Mouse (Mus musculus) liver, embryonic 11.5 days (tissue): ENCODE measurements around the gene Ptch2. TPM values are rescaled to one million over a fixed set of nuclear protein-coding genes. Genes with fewer than 3 reads are reported as not detected.
A peak's percentile ranks its signal among the peaks of the same experiment; 100 is the strongest.

ENCODE experiments used
- ATAC-seq: fragments of 200-750 bp; cut with Nextera tagmentation; replicated peaks from 2 replicates; pipeline ENCODE4 v1.8.0; 2017; ENCODE audit warnings: moderate number of reproducible peaks, mild to moderate bottlenecking, moderate TSS enrichment, moderate library complexity; ENCODE audit not compliant: low FRiP score
- DNase-seq: peaks from one replicate; pipeline ENCODE4 v3.0.0-alpha.2; 2017; ENCODE audit warnings: low spot score
- H3K27ac ChIP-seq: fragments of 300-500 bp; sonication (generic); 2 replicates; pipeline ENCODE4 v1.5.1; 2014; ENCODE audit warnings: mild to moderate bottlenecking, low read depth, low read length, control low read depth
- H3K27me3 ChIP-seq: fragments of 300-500 bp; sonication (generic); replicated peaks from 2 replicates; pipeline ENCODE4 v1.6.1; 2014; ENCODE audit warnings: low read length, mixed read lengths; ENCODE audit not compliant: control insufficient read depth, insufficient read depth
- H3K36me3 ChIP-seq: fragments of 300-500 bp; sonication (generic); 2 replicates; pipeline ENCODE4 v1.6.1; 2014; ENCODE audit warnings: mild to moderate bottlenecking, low read length, moderate library complexity, mixed read lengths; ENCODE audit not compliant: control insufficient read depth, insufficient read depth
- H3K4me1 ChIP-seq: fragments of 300-500 bp; sonication (generic); replicated peaks from 2 replicates; pipeline ENCODE4 v1.6.1; 2014; ENCODE audit warnings: low read length, mixed read lengths; ENCODE audit not compliant: control insufficient read depth, insufficient read depth
- H3K4me2 ChIP-seq: fragments of 300-500 bp; sonication (generic); 2 replicates; pipeline ENCODE4 v1.6.1; 2014; ENCODE audit warnings: mild to moderate bottlenecking, control low read depth, moderate library complexity
- H3K4me3 ChIP-seq: fragments of 300-500 bp; sonication (generic); 2 replicates; pipeline ENCODE4 v1.5.1; 2014; ENCODE audit warnings: low read depth, low read length, control low read depth
- H3K9ac ChIP-seq: fragments of 300-500 bp; sonication (generic); 2 replicates; pipeline ENCODE4 v1.6.1; 2014; ENCODE audit warnings: low read depth, low read length, control low read depth
- H3K9me3 ChIP-seq: fragments of 300-500 bp; sonication (generic); 2 replicates; pipeline ENCODE4 v1.6.1; 2016; ENCODE audit warnings: low read length, inconsistent platforms, mixed read lengths; ENCODE audit not compliant: control insufficient read depth
- WGBS: fragments of 180-500 bp; shearing (Covaris S2); extraction: QIAGEN DNeasy Blood & Tissue Kit; methylation state at CpG from one replicate; pipeline ENCODE4 v1.1.7; 2014; 5-methylcytosine and 5-hydroxymethylcytosine counted together
- polyA plus RNA-seq: library from polyadenylated mRNA; unstranded; fragments of >200 nt; fragmentation: Nextera tagmentation; extraction: Ambion mirVana; gene quantifications from 2 replicates; pipeline ENCODE4 v1.2.1, GENCODE M21; 2014

Ptch2 gene
- polyA plus RNA-seq, 1 experiment from 2014 or later = 1.8 TPM

DNA sequence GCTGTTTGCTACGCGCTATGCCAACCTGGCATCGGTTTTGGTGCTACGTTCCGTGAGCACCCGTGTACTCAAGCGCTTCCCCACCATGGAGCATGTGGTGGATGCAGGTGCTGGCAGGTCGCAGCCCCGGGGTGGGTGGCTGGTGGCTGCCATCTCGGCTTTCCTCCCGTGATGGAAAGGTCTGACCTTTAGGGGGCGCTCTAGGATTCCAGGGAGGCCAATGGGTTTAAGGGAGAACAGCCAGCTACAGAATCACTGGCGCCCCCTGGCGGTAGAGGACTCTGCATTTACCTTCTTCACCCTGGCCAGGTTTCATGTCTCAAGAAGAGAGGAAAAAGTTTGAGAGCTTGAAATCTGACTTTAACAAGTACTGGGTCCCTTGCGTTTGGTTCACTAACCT lies 50.3 kb downstream of the Ptch2 start:
- ATAC-seq (peak; percentile 42; the same call in 1 of the 2 replicates), DNase-seq (peak; percentile 79)
- Histone ChIP-seq H3K9ac (no peak overlapping the region), H3K27me3 (no peaks in the 10 kb centered on the region), H3K4me1 (no peaks in the 10 kb centered on the region), H3K4me2 (no peak overlapping the region), H3K9me3 (no peaks in the 10 kb centered on the region), H3K4me3 (no peak overlapping the region), H3K27ac (no peak overlapping the region), H3K36me3 (peaks cover 13% of the 10 kb centered on the region)
- WGBS = 32% methylated on average over 15 of the region's 15 CpGs

DNA sequence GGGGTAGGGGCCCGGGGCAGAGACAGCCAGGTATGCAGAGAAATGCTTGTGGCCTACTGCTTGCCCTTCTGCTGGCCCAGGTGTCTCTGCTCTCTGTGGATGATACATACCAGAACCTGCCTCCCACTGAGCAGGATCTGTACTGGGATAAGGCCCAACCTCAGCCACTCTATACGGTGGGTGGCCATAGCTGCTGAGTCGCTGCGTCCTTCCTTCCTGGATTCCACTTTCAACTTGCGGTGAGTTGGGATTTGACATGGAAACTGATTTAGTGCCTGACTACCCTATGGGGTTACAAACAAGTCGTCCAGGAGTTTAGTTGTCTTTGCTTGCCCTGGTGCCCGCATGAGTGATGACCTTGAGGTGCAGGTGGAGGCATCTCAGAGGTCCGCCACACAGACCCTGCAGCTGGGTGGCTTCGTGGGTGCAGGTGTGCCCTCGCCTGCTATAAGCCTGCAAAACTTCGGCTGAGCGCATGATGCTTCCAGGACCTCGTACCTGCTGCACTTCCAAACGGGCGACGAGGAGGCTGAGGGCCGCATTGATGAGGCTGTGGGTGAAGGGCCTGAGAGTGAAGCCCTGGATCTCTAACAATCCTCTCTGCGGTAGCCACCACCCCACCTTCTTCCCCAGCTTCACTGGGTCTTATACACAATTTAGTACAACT lies 52.3 kb downstream of the Ptch2 start:
- H3K9me3 ChIP-seq = no peaks in the 10 kb centered on the region
- WGBS = 80% methylated on average over 18 of the region's 18 CpGs
- H3K4me1 ChIP-seq = peaks cover 8% of the 10 kb centered on the region
- no peak overlapping the region for H3K4me2 ChIP-seq
- DNase-seq (no peak), ATAC-seq (no peak)
- no peak overlapping the region for H3K4me3 ChIP-seq
- no peak overlapping the region for H3K9ac ChIP-seq
- H3K36me3 ChIP-seq = peaks cover 30% of the 10 kb centered on the region
- H3K27me3 ChIP-seq = no peaks in the 10 kb centered on the region
- peak overlapping the region; percentile 32 for H3K27ac ChIP-seq

DNA sequence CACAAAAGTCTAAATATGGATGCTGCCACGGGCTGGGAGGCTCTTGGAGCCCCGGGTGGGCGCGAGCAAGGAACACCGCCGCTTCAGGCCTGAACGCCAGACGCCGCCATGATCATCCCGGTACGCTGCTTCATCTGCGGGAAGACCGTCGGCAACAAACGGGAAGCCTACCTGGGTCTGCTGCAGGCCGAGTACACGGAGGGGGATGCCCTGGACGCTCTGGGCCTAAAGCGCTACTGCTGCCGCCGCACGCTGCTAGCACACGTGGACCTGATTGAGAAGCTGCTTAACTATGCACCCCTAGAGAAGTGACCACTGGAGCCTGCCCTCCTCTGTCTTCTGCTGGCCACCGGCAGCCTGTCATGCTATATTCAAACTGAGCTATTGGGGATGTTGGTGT lies 52.9 kb downstream of the Ptch2 start:
- ATAC-seq = 0 out of 2 replicates have a peak, but pooled peaks have one; percentile 13

DNA sequence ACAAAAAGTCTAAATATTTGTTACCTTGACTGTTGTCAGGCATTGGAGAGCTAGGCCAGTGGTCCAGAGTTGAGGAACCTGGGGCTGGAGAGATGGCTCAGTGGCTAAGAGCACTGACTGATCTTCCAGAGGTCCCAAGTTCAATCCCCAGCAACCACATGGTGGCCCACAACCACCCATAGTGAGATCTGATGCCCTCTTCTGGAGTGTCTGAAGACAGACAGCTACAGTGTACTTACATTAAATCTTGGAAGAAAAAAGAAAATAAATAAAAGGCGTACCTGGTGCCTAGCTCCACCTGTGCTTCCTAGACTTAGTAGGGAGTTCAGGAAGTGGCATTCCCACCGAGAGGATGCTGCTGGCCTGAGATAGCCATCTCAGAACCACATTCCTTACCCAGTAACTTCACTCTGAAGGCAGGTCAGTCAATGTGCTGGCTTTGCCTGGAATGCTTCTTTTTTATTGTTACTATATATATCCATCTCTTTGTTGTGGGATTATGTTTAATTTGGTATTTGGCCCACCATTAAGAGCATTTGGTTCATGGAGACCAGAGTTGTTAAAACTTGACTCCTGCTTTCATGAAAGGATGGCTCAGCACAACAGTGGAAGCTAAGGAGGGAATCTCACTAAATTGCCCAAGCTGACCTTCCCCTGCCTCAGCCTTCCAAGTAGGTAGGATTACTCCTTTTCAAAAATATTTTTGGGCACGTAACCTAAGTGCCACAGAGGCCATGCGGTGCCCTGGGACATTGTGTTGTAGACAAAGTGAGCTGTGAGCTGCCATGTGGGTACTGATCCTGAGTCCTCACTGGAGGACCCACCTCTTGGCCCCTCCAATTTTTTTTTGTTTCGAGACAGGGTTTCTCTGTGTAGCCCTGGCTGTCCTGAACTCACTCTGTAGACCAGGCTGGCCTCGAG lies 53.7 kb downstream of the Ptch2 start:
- Histone ChIP-seq H3K4me2 (no peak overlapping the region), H3K4me1 (peaks cover 22% of the 10 kb centered on the region), H3K36me3 (peaks cover 44% of the 10 kb centered on the region), H3K27ac (0 out of 2 replicates have a peak overlapping the region, but pooled peaks have one; percentile 1), H3K9me3 (no peaks in the 10 kb centered on the region), H3K4me3 (no peak overlapping the region), H3K9ac (no peak overlapping the region), H3K27me3 (no peaks in the 10 kb centered on the region)
- no peak for DNase-seq
- 0 out of 2 replicates have a peak, but pooled peaks have one; percentile 8 for ATAC-seq
- WGBS = 59% methylated on average over 6 of the region's 6 CpGs

More for the DNA sequence above, 52.9 kb downstream of the Ptch2 start:
- H3K27ac ChIP-seq = peak overlapping the region; percentile 1; the same call in 1 of the 2 replicates
- no peak overlapping the region for H3K4me2 ChIP-seq
- H3K4me3 ChIP-seq = no peak overlapping the region
- no peaks in the 10 kb centered on the region for H3K27me3 ChIP-seq
- H3K9me3 ChIP-seq = no peaks in the 10 kb centered on the region
- H3K9ac ChIP-seq = no peak overlapping the region
- H3K36me3 ChIP-seq = peaks cover 36% of the 10 kb centered on the region
- H3K4me1 ChIP-seq = peaks cover 14% of the 10 kb centered on the region
- 70% methylated on average over 24 of the region's 24 CpGs for WGBS
- peak; percentile 54 for DNase-seq

DNA sequence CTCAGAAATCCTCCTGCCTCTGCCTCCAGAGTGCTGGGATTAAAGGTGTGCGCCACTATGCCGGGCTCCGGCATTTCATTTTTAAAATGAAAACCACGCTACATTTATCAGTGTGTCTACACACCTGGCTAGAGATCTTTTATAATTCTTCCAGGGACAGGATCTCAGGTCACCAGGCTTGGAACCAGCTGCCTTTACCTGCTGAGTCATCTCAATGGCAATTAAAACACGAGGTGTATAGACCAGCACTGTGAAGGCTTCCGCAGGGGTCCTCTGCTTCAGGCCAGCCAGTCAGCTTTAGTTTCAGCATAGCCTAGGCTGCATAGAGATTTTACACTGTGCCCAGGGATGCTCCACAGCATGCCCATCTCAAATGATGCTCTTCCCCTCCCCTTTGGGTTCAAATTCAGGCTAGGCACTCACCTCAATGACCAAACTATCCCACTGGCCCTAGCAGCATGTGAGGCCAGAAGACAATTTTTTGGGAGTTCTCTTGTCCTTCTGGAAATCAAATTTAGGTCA lies 54.4 kb downstream of the Ptch2 start:
- H3K9me3 ChIP-seq = no peaks in the 10 kb centered on the region
- H3K4me1 ChIP-seq = peaks cover 22% of the 10 kb centered on the region
- no peaks in the 10 kb centered on the region for H3K27me3 ChIP-seq
- H3K9ac ChIP-seq = no peak overlapping the region
- no peak overlapping the region for H3K27ac ChIP-seq
- H3K4me2 ChIP-seq = no peak overlapping the region
- ATAC-seq = 0 out of 2 replicates have a peak, but pooled peaks have one; percentile 21
- H3K4me3 ChIP-seq = no peak overlapping the region
- 82% methylated on average over 6 of the region's 6 CpGs for WGBS
- DNase-seq = no peak
- peaks cover 47% of the 10 kb centered on the region for H3K36me3 ChIP-seq

DNA sequence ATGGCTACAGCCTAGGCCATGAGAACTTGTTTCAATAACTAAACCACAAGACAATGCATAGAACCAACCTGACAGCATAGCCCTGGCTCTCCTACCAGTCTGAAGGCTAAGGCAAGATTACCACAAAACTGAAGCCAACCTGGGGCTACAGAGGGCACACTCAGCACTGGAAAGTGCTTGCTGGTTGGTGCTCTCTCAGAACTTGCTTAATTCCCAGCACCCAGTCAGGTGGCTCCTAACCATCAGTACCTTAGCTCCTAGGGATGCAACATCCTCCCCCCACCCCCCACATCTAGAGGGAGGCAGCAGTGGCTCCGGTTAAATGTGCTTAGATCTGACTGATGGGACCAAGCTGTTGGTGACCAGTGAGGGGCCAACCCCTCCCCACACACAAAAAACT lies 55.5 kb downstream of the Ptch2 start:
- H3K36me3 ChIP-seq = peaks cover 49% of the 10 kb centered on the region
- no peak overlapping the region for H3K4me3 ChIP-seq
- H3K4me2 ChIP-seq = no peak overlapping the region
- no peaks in the 10 kb centered on the region for H3K27me3 ChIP-seq
- no peaks in the 10 kb centered on the region for H3K9me3 ChIP-seq
- no peak overlapping the region for H3K9ac ChIP-seq
- no peak overlapping the region for H3K27ac ChIP-seq
- H3K4me1 ChIP-seq = peaks cover 22% of the 10 kb centered on the region
- DNase-seq (no peak), ATAC-seq (no peak)
- WGBS = 76% methylated on average over 1 of the region's 1 CpGs

DNA sequence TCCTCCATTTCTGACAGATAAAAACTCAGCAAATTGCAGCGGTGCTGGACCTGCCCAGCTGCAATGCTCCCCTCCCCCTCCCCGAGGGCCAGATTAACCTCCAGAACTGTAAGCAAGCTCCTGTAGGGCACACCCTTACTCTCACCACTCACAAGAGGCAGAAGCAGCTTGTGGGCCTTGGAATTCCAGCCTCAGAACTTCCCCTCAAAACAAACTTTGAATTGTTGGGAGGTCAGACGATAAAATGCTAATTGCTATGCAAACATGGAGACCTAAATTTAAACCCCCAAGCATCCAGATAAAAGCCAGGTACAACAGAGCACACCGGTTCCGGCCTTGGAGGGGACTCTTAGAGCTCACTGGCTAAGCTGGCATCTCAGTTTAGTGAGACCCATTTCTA lies 56.8 kb downstream of the Ptch2 start:
- DNase-seq (no peak), ATAC-seq (no peak)
- Histone ChIP-seq H3K4me2 (peak overlapping the region; percentile 83), H3K4me3 (peak overlapping the region; percentile 99), H3K27ac (peak overlapping the region; percentile 97; the same call in 1 of the 2 replicates), H3K4me1 (peaks cover 25% of the 10 kb centered on the region), H3K36me3 (peaks cover 49% of the 10 kb centered on the region), H3K27me3 (no peaks in the 10 kb centered on the region), H3K9ac (peak overlapping the region; percentile 100), H3K9me3 (no peaks in the 10 kb centered on the region)
- 63% methylated on average over 5 of the region's 5 CpGs for WGBS

DNA sequence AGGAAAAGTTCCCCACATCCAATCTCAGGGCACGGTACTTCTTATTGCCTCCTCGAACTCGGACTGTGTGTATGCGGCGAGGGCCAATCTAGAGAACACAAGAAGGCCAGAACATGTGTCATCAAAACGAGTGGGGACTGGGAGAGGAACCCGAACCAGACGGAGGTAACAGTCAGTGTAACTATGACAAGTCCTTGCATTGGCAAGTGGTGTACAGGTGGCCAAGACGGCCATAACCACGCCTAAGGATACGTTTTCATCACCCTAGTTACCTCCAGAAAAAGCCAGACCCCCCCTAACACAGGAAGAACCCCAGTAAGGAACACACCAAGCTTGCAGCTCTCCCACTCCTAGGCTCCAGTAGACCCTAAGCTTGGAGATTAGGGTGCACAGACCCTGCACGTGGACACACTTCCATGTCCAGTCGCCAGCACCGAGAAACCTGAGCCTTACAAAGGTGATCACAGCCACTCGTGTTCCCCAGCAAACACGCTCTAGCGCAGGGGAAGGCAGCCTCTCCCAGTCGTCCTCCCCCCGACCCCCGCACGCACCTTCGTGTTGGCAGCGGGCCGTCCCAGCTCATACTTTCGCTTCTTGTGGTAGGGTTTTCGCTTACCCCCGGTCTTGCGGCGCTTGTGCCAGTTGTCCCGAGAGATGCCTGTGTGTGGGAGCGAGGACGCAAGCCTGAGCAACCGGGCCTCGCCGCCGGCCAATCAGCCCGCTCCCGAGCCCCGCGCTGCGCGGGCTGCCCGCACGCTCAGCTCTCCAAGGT lies 59.3 kb downstream of the Ptch2 start:
- peak overlapping the region; percentile 99 for H3K4me3 ChIP-seq
- peak overlapping the region; percentile 83 for H3K4me2 ChIP-seq
- peak overlapping the region; percentile 100 for H3K9ac ChIP-seq
- H3K9me3 ChIP-seq = no peaks in the 10 kb centered on the region
- peaks cover 50% of the 10 kb centered on the region for H3K36me3 ChIP-seq
- H3K27me3 ChIP-seq = no peaks in the 10 kb centered on the region
- H3K27ac ChIP-seq = peak overlapping the region; percentile 97
- WGBS = under 1% methylated on average over 44 of the region's 44 CpGs
- H3K4me1 ChIP-seq = peaks cover 25% of the 10 kb centered on the region
- ATAC-seq = no peak
- no peak for DNase-seq
